Mouse (Mus musculus): Measurements from ENCODE around the gene Rmdn3.

Rmdn3 gene

DNA sequence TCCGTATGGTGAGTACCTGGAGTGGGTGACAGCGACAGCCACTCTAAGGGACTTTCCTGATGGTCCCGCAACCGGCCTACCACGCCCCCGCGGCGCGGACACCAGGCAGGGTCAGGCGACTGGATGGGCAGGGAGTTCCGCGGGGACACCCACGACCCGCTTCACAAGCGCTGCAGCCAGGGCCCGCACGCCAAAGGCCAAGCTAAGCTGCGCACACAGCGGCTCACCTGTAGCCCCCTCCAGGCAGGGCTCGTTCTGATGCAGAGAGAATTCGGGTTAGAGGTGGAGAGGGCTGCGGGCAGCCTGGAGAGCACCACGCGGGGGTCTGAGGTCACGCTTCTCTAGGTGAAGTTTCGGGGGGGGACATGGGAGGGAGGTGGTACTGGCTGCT is 11.0 kb upstream of the Rmdn3 start:
- DNase-seq (ENCODE audit: low spot score in 2 of 2): no peak

DNA sequence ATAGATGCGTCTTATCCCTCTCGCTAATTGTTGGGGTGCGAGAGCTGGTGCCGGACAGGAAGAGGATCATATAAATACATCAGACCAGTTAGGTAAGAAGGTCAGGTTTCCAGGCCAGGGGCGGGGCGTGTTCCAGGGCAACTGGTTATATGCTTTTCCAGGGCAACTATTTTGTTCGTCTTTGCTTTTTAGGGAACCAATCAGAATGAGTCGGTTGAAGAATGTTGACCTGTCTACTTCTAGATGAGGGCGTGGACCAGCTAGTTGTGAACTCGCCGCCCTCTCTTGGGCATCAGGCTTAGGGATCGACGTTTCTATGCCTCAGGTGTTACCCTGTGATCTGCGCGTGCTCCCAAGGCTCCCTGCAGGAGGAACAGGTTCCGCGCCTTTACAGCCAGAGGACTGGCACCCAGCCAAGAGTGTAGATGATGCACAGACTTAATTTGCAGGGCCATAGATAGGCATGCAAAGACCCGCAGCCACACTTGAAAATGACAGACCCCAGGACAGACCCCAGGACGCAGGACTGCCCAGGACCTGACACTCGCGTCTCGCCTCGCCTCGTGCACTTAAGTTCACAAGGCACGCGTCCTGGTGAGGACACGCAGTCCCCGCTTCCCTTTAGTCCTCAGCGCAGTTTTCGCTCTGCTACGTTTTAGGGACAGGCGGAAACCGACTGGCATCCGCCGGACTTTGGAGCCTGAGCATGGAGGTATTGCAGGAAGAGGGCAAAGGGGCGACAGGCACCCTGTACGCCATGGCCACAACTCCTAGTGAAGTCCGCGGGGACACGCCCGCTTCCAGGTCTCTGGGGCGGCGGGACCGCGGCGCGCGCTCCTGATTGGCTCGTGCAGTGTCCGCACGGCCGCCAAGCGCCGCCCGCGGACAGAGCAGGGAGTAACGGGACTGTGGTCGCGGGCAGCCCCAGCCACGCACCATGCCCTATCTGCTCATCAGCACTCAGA is 10.3 kb upstream of the Rmdn3 start, which contains the start of gene Gchfr:
TSS of gene Gchfr (plus strand) at position 873 of the 965 bp plus-strand sequence.
- DNase-seq (ENCODE audit: low spot score in 2 of 2): peak; percentile 41 to 55

DNA sequence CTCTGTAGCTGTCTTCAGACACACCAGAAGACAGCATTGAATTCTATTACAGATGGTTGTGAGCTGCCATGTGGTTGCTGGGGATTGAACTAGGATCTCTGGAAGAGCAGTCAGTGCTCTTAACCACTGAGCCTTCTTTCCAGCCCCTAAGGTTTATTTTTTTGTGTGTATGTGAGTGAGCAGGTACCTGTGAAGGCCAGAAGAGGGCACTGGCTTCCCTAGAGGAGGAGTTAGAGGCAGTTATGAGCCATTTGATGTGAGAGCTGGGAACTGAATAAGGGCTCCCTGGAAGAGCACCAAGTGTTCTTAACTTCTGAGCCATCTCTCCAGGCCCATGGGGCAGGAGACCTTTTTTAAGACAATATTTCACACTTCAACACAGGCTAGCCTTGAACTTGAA is 8.6 kb upstream of the Rmdn3 start:
- DNase-seq (ENCODE audit: low spot score in 2 of 2): no peak

DNA sequence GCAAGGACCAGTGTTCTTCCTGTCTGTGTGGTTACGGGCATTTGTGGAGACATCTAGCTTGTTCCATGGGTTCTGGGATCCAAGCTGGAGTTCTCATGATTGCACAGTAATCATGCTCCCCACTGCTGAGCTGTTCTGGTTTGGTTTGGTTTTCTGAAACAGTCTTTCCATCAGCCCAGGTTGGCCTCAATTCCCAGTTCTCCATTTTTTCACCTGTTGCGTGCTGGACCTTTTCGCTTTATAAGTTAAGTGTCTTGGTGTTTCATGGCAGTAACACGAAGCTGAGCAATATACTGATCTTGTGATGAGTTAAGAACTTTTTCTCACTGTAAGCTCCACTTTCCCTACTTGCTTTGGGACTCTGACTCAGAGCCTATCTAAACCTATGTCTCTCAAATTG is 7.2 kb upstream of the Rmdn3 start:
- no peak for DNase-seq (ENCODE audit: low spot score in 2 of 2)

DNA sequence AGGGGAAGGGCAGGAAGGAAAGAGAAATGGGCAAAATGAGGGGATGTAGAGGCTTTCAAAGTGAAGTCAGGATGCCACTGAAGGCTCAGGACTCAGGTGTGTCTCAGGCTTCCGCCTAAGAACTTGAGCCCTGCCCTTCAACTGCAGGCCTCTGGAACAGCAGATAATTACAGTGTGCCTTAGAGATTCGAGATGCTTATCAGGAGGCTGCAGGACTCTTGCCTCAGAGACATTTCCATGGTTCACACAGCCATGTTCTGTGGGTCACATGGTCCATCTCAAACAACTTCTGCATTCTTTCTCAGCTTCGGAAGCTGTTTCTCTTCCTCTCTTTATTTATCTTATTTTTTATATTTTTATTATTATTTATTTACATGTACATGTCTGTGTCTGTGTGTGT is 6.3 kb upstream of the Rmdn3 start:
- no peak for DNase-seq (ENCODE audit: low spot score in 2 of 2)

DNA sequence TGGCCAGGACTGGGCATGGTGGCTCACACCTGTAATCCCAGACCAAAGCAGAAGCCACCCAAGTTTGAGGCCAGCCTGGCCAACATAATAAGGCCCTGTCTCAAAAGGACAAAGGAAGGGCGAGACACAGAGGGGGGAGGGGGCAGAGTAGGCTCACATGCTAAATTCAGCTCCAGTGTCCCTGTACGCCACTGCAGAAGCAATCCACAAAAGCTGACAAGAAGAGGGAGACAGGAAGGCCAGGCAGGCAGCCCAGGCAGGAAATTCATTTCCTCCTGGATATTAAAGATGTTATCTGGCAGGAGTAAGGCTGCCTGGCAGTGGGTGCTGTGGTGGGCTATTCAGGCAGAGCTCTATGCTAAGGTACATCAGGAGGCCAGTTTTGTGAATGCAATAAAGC is 4.4 kb upstream of the Rmdn3 start:
- DNase-seq (ENCODE audit: low spot score in 2 of 2): no peak

DNA sequence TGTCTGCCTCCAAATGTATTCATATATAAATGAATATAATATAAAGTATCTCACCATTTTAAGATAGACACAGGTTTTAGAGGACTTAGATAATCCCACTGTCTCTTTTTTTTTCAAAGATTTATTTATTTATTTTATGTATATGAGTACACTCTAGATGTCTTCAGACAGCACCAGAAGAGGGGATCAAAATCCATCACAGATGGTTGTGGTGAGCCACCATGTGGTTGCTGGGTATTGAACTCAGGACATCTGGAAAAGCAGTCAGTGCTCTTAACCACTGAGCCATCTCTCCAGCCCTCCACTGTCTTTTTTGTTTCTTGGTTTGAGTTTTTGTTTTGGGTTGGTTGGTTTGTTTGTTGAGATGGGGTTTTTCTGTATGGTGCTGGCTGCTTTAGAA is 1.0 kb upstream of the Rmdn3 start:
- DNase-seq (ENCODE audit: low spot score in 2 of 2): no peak

DNA sequence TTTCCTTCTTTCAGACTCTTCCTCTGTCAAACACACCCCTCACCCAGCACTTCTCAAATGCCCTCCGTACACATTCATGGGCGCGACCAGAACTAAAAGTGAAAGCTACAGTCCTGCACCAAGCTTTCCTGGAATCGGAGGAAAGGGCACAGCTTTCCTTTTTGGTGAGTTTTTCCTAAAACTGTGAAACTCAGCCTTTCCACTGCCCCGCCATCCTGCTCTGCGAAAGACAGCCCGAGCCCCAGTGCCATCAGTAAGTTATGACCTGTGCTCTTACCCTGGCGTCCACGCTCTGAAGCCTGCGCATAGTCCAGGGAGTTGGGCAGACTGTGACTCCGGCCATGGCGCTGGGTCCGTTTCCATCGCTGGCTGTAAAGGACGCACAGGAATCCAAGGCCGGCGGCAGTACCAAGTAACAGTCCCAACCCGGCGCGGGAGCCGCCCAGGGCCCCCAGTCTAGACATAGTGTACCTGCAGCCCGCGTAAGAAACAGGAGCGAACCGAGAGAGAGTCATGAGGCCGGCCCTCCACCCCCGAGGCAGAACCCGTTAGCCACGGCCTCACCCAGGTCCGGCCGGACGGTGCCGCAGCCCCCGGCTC is 653 bp downstream of the Rmdn3 start:
- no peak for DNase-seq (ENCODE audit: low spot score in 2 of 2)

DNA sequence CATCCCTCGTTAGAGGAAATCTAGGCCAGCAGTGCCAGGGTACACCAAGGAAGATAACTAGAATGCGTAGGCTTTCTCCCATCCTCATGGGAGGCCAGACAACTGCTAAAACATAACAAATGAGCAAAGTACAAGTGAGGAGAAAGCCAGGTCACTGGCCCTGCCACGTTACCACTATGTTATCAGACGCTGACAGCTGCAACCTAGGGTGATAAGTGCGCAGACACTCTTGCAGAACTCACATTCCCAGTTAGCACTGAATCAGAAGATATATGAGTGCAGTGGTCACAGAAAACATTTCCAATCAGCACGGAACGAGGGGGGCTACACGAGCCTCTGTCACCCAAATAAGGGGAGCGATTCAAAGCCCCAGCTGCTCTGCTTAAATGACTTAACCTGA is 1.4 kb downstream of the Rmdn3 start:
- DNase-seq (ENCODE audit: low spot score in 2 of 2): no peak

DNA sequence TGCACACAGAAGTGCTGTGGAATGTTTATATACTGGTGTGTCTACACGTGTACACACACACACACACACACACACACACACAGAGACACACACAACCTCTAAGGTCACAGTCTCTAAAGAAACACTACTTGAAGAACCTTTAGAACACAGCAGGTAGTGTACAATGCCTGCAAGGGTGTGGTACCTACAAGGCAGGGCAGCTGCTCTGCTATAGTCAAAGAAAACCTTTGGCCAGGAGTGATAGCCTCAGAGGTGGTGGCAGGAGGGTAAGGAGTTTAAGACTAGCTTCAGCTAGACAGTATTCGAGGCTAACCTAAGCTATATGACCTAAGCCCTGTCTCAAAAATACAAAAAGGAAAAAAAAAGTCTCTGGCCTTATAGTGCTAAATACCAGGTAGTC is 2.2 kb downstream of the Rmdn3 start:
- no peak for DNase-seq (ENCODE audit: low spot score in 2 of 2)

DNA sequence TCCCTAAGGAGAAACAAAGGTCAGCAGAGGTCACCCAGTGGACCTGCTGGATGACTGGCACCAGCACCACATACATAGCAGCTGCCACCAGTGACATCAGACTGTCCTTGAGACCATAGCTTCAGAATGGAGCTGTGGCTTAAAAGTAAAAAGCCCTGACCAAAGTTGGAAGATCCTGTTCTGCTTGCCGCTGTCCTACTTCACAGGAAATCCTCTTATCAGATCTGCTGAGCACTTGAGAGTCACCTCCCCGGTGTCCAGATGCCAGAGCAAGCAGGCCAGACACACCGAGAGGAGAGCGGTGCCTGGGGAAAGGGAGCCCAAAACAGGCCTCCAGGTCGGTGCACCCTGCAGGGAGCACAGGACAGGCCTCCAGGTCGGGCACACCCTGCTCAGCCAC is 4.6 kb downstream of the Rmdn3 start:
- DNase-seq (ENCODE audit: low spot score in 2 of 2): no peak

DNA sequence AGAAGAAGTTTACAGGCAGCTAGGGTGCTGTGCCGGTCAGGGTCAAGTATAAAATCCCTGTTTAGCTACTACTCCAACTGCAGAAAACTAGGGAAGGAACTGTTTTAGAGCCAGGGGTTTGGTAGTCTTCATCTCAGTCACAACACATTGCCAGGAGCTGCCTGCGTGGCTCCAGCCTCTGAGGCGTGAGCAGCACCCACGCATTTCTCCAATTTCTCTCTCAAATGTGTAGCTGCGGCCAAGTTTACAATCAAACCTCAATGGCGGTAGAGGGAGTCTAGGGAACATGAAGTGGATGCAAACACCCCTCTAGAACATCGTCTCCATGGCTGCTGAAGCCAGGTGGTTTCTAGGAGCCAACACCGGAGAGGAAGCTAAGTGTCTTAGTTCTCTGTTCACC is 9.1 kb downstream of the Rmdn3 start:
- DNase-seq (ENCODE audit: low spot score in 2 of 2): no peak

DNA sequence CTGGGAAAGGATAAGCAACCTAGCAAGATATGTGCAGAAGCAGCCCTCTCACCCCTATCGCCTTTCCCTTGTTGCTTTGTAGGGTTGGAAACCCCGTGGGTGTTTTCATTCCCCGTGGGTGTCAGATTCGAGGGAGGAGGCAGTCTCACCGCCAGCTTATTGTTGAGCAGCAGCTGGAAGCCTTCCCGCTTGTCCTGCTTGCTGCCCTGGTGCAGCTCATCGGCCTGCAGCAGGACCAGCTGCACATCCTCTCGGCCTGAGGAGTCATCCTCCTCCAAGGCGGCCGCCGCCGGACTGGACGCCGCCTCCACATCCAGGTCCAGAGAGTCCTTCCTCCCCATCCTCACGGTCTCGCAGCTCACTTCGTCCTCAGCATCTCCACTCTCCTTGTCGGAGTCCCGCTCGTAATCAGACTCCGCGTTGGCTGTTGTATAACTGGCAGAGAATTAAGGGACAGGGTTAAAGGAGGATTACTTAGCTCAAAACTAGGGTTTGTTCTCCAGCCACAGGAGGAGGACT is 9.6 kb downstream of the Rmdn3 start:
- no peak for DNase-seq (ENCODE audit: low spot score in 2 of 2)

DNA sequence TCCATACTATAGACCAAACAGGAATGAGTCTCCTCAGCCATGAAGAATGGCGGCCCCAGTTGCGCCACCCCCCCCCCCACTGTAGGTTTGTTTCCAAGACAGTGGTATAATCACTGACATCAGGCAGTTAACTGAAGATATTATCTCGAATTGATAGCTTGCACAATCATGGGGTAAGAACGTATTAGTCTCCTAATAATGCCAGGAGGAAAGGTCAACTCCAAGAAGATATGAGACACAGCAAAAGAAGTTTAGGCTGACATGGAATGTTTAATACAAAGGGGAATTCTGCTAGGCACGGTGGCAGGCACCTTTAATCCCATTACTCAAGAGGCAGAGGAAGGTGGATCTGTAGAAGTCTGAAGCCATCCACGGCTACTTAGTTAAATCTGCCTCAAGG is 10.4 kb downstream of the Rmdn3 start:
- no peak for DNase-seq (ENCODE audit: low spot score in 2 of 2)

DNA sequence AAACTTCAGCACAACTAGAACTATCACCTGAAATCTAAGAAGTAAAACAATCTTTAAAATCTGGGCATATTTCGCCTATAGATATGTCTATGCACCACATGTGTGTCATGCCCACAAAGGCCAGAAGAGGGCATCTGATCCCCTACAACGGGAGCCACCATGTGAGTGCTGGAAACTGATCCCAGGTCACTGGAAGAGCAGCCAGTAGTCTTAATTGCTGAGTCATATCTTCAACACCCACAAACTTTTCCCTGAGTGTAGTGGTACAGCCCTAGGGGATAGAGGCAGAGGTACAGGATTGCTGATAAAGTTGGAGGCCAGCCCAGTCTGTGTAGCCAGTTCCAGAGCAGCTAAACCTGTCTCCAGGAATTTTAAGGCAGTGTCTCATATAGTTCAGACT is 11.6 kb downstream of the Rmdn3 start:
- no peak for DNase-seq (ENCODE audit: low spot score in 2 of 2)

DNA sequence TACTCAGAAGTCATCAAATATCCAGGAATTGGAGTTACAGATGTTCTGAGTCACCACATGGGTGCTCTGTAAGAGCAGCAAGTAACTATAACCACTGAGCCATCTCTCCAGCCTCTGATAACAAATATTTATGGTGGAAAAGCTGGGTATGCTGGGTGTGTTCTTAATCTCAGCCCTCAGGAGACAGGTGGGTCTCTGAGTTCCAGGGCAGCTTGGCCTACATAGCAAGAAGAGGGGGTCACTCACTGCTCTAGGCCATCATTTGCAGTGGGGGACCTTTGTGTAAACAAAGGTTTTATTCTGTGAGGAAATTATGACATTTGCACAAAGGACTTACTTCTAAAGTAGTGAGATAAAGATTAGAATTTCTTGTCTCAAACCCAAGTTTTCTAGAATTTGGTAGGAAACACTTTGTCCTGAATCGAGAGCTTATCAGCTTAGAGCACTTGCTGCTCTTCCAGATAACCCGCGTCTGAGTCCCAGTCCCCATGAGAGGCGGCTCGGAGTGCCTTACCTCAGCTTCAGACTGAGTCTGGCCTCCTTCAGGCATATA is 20.4 kb downstream of the Rmdn3 start:
- DNase-seq (ENCODE audit: low spot score in 2 of 2): no peak

DNA sequence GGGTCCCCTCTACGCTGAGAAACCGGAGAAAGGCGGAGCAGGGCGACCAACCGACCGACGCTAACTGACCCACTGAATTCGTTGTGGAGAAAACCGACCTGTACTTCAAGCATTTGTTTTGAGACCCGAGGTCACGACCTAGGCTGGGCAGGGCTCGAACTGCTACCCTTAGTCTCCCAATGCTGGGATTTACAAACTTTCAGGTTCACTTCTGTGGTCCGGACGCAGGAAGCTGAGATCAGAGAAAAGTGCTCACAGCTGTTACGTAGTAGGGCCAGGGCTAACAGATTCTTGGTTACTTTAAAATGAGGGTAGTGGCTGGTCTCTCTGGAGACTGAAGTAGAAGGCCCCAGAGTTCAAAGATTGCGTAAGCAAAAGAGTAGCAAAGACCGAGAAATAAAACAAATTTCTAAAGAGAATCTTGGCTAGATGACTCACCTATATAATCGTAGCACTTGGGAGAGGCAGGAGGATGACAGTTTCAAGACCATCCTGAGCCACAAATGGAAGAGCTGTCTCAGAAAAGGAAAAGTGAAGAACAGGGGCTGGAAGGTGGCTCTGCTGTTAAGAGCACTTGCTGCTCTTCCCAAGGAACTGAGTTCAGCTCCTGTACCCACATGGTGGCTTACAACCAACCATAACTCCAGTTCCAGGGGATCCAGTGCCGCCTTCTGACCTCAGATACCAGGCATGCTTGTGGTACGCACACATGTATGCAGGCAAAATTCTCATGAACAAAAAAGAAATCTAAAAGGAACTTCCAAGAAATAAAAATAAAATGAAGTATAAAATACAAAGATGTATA is 43.5 kb downstream of the Rmdn3 start:
- no peak for DNase-seq (ENCODE audit: low spot score in 2 of 2)

DNA sequence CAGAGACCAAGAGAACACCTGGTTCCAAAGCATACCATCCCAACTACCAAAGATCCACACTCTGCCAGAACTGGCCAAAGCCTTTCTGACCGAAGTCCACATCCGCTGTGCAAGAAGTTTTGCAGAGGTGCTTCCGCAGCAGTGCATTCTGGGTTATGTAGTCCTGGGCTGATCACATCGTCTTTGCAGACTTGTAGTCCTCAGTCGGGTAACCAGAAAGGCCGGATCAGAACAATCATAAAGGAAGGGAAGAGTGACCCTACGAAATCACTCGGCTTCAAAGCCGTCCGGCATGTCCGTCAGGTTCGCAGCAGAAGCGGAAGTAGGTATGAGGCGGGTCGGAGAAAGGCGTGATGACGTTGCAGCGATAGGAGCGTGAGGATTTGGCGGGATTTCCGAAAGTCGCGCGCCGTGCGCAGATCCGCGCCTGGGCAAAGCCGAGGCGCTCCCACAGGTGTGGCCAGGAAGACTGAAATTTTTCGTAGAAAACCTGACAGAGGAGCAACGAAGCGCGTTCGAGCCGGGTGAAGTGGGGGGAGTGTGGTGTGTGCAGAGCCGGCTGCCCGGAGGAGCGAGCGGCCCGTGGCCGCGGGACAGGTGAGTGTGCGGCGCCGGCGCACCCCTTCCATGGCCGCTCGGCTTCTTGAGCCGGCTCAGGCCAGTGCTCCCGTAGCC is 44.3 kb downstream of the Rmdn3 start, which contains the start of gene Rad51:
TSS of gene Rad51 (plus strand) at position 356 of the 675 bp plus-strand sequence.
- DNase-seq (ENCODE audit: low spot score in 2 of 2): peak; percentile 83 to 87

DNA sequence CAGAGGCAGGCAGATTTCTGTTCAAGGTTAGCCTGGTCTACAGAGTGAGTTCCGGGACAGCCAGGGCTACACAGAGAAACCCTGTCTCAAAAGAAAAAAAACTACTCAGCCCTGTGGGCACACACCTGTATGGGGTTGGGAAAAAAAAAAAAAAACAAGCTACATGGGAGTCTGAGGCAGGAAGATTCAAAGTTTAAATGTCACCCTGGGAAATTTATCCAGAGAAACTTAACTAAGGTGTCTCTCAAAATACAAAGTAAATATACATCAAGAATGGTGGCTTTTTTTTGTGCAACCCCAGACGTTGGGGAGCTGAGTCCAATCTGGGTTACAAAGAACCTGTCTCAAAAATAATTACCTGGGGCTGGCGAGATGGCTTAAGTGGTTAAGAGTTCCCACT is 45.8 kb downstream of the Rmdn3 start:
- DNase-seq (ENCODE audit: low spot score in 2 of 2): no peak

DNA sequence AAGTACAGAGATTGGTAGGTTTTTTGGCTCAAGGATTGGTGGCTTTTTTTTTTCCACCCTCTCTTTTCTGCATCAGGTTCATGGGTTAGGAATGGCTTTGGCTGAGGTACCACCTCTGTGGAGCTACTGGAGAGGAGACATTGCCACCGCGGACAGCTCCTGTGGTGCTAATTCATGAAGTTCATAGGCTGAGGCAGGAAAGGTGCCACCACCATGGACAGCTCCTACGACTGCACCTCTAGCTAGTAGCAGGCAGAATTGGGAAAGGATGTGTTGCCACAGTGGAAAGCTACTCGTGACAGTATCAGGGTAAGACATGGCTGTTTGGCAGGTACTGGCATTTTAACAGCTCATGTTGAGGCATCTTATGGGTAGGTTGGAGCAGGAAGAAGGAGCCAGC is 48.3 kb downstream of the Rmdn3 start:
- peak in 1 of 2 experiments; percentile 9 for DNase-seq (ENCODE audit: low spot score in 2 of 2)

DNA sequence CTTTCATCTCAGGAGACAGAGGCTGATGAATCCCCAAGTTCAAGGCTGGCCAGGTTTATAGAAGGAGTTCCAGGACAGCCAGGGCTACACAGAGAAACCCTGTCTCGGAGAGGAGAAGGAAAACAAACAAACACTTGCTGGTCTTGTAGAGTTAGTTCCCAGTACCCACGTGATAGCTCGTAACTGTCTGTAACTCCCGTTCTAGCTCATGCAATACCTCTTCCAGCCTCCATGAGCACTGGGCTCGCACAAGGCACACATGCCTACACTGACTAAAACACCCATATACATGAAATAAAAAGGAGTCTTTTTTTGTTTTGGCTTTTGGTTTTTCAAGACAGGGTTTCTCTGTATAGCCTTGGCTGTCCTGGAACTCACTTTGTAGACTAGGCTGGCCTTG is 50.3 kb downstream of the Rmdn3 start:
- DNase-seq (ENCODE audit: low spot score in 2 of 2): no peak
